Mouse (Mus musculus) c-Kit-negative CD71-positive TER-119-positive erythroid progenitor cells, embryonic 14.5 days (primary cell): Measurements from ENCODE around the gene Poln.

Source experiments
- DNase-seq: peaks from one replicate; pipeline ENCODE4 v3.0.0-alpha.2; 2013; ENCODE audit warnings: low read depth, low spot score

Poln gene

DNA sequence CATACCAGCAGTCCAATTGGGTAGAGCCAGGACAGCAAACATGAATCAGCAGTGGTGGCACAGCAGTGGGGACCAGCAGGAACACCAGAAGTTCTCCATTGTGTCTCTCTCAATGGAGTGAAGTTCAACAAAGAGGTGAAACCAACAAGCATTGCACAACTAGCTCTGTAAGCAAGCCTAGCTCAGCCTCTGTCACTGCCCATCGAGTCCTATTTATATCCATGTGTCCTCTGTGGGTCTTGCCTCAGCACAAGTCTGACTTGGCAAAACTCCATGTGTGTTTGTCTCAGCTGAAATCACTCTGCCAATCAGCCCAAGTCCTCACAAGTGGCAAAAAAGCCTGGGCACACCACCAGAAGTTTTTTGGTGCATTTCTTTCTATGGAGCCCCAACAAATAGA, 63.6 kb downstream of the Poln start:
- no peak for DNase-seq

DNA sequence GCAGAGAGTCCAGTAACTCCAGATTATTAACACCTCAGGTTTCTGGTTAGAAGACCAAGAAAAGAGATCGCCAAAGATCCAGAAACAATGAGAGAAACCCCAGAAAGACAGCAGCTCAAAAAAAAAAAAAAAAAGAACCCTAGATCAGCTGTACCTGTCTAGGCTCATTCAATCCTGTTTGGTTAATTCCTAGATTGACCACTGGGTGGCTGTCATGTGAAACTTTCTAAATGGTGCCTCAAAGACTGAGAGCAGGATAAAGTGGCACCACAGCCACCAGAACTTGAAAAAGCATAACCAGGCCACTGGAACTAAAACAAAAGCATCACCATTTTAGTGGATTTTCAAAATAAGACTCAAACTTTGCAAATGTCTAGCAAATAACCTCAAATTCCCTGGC, 71.9 kb downstream of the Poln start:
- no peak for DNase-seq

DNA sequence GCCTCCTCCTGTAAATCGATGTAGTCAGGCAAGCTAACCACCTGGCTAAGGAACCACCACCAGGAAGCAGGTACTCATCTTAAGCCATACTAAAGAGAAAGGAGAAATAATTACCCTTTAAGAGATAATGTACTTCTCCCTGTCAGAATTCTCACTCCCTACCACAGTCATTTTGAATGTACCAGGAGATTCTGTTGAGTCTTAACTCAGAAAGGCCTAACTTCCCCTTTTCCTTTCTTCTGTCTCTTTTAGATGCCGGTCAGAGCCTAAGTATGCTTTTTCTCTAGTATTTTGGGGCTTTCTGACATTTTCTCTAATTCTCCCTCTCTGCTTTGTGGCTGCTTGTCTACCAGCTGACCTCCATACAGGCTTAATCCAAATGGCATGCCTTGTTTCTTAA, 76.2 kb downstream of the Poln start:
- no peak for DNase-seq

DNA sequence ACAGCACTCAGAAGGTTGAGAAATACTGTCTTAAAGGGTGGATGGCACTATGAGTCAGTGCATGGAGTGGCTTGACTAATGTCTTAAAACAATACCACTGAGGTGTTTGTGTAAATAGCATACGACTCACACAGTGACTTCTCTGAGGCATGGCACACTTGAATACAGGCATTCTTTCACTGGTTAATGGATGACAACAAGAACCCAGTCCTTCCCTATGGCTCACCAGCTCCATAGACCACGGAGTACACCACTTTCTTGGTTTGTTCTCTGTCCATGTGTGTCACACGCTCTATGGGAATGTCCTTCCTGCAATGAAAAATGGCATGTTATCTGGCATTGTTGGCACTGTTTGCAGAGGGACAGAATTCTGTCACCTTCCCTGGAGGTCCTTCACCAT, 136.7 kb downstream of the Poln start:
- no peak for DNase-seq

DNA sequence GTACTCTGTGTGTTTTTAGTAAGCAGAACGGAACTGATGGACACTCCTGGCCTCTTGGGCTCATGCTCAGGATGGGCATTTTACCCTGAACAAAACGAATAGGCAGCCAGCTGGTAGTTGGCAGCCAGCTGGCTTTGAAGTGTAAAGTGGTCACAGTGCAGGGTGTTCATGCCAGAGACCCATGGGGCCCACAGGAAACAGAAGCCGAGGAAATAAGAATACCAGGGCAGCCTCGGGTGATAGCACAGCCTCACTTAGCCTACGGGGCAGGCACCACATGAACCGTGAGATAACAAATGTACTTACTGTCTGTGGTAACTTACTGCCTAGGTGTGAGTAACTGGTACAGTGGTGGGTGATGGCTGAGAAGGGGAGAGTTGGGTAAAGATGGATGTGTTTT, 138.2 kb downstream of the Poln start:
- DNase-seq, result no peak

DNA sequence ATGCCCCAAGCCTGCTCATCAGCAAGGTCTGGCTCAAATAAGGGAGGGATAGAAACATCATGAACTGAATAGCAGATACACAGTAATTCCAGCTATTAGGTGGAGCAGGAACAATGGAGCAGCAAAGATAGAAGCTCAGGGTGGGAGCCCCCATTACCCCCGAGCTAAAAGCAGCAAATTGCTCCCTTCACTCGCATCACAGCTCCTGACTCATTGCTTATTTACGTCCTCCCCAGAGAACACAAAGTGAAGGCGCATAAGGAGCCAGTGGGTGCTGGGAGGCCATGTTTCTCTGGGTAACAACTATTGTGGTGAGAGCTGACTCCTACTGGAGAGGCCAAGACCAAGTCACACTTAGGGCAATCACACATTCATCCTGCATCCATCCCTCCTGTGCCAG, 139.1 kb downstream of the Poln start:
- no peak for DNase-seq

DNA sequence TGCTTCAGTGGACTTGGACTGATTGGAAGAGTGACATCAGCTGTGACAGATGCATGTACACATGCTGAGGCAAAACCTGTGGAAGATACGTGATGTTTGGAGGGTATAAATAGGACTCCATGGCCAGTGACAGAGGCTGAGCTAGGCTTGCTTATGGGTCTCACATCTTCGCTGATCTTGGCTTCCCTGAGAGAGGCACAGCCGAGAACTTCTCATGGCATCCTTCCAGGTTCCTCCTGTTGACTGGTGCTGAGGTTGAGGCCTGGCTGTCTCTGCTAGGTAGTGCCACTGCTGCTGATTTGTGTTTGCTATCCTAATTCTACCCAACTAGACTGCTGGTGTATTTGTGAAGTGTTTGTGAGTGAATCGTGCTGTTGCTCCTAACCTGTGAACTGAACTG, 150.3 kb downstream of the Poln start:
- DNase-seq, result no peak

DNA sequence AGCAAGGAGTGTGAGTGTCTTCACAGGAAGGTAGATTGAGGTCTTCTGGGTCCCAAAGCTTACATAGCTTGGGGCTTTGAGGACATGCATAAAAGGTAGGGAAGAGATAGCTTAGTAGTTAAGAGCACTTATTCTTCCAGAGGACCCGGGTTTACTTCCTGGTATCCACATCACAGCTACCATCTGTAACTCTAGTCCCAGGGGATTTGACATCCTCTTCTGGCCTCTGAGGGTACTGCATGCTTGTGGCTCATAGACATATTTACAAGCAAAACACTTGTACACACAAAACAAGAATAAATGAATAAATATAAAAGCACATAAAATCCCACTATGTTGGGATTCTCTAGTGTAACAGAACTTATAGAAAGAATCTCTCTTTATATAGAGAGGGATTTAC, 154.6 kb downstream of the Poln start:
- DNase-seq, result no peak

DNA sequence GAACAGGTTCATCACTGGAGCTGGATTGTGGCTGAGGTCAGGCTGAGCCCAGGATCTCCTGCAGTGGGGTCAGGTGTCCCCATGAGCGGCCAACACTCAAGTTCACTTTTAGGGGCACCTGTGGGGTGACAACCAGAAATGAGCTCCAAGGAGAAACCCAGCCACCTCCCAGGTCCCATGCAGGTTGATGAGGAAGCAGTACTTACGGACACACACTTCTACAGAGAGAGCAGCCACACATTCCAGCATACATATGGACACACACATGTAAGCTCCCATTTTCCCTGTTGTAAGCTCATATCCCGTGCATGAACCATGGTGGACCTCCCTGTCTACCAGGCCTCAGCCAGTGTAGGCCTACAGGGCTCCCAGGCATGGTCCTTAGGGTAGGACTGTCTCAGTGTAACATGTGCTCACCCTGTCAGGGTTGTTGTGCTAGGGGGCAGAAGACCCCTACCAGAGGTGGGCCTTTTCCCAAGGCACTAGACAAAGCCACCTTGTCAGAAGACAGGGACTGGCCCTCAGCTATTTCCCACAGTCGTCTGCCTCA, 161.8 kb downstream of the Poln start:
- DNase-seq, result no peak

DNA sequence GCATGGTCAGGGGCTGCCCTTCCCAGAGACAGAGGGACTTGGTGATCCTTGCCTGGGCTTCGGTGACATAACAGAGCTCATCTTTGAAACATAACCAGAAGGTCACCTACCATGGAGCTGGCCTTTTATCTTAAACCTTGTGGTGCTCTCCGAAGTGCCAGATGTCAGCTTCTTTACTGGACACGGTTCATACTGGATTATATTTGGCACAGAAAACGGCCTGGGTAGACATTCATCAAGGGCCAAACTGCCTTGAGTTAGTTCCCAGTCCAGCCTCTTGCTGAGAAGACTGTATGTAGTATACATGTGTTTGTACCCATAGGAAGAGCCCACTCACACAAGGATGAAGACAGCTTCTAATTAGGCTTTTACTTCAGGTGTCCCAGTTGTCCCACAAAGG, 162.4 kb downstream of the Poln start:
- no peak for DNase-seq

DNA sequence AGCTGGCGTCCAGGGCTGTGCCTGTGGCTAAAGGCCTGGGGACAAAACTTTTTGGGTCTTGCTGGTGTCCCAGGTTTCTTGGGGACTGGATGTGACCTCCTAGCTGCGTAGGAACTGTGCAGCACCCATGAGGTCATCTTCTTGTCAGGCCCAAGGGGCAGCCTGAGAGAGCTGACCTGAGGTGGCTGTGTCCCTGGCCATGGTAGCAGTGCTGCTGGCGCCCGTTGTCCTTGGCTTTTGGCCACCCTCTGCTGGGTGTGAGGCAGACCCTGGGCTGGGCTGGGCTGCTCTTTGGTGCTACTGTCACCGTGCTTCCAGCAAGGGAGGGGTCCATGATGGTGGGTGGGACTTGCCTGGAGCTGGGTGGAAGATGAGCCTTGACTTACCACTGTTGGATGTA, 164.6 kb downstream of the Poln start:
- DNase-seq, result no peak

DNA sequence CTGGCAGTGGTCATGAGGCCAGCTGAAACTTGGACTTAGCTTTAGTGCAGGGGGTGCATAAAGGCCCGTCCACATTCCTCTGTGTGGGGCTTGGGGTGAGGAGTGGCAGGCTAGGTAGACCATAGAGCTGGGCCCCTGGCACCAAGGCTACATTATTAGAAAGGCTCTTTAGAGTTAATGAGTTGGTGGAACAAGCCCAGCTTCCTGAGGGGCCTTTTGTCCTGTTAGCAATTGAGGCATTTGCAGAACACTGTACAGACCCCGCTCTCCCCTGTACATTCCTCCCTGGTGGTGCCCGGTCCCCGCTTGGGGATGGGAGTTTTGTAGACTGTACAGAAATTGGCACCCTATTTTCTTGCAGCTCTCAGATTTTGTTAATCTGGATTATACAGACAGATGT, 166.6 kb downstream of the Poln start:
- DNase-seq, result no peak

DNA sequence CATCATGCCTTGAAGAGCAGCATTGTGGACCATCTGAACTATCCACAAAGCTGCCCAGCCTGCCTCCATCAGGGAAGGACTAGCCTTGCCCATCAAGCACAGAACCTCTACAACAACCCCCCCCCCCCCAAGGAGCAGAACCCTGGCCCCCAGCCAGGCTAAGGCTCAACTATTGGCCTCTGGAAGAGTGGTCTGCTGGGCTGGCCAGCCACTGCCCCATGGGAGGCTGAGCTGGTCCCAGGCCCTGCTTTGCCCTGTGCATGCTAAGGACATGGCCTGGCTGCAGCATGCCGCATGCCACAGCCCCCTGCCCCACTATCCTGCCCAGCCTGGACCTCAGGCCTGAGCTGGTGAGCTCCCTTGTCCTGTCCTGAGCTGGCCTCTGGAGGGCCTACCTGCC, 167.8 kb downstream of the Poln start:
- no peak for DNase-seq

DNA sequence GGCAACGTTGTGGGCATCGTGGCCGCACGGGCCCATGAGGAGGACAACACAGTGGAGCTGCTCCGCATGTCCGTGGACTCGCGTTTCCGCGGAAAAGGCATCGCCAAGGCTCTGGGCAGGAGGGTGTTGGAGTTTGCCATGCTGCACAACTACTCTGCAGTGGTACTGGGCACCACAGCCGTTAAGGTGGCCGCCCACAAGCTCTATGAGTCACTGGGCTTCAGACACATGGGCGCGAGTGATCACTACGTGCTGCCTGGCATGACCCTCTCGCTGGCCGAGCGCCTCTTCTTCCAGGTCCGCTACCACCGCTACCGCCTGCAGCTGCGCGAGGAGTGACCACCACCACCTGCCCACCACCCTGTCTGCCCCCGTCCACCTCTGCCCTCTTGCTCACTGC, 168.4 kb downstream of the Poln start:
- no peak for DNase-seq

DNA sequence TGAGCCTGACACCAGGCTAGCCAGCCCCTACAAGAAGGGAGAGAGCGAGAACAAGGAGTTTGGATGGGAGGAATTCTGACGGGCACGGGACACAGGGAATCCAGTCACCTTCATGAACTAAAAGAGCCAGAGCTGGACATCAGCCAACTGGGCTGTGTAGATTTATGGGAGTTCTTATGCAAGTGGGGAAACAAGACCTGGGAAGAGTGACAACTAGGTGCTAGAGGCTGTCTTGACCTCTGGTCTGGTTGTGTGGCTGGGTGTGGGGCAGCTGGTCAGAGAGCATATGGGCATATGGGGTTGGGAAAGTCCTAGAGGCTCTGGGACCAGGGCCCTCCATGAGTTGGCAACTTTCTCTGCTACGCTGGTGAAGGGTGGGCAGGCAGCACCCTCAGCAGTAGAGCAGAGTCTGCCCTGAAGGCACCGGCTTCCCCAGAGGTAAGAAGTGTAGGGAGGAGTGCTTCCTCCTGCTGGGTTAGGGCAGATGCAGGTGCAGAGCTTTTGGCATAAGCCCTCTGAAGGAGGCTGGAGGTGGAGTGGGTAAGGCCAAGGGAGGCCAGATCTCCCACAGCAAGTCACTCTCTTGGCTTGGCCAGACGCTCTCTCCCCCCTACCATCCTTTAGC, 169.7 kb downstream of the Poln start:
- DNase-seq, result no peak

DNA sequence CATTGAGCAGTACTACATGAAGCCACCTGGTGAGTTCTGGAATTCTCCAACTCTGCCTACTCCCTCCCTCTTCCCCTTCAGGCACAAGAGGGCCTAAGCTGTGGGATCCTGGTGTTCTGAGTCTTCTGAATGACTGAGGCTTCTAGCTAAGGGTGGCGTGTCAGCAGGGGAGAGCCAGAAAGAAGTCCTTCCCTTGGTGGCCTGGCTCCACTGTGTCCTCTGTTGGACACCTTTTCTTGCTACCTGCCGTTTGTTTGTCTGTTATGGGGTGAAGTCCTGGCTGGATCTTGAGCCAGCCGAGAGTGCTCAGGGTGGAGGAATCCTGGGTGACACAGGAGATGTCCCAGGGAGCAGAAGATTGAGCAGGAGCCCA, 170.8 kb downstream of the Poln start:
- DNase-seq, result no peak

DNA sequence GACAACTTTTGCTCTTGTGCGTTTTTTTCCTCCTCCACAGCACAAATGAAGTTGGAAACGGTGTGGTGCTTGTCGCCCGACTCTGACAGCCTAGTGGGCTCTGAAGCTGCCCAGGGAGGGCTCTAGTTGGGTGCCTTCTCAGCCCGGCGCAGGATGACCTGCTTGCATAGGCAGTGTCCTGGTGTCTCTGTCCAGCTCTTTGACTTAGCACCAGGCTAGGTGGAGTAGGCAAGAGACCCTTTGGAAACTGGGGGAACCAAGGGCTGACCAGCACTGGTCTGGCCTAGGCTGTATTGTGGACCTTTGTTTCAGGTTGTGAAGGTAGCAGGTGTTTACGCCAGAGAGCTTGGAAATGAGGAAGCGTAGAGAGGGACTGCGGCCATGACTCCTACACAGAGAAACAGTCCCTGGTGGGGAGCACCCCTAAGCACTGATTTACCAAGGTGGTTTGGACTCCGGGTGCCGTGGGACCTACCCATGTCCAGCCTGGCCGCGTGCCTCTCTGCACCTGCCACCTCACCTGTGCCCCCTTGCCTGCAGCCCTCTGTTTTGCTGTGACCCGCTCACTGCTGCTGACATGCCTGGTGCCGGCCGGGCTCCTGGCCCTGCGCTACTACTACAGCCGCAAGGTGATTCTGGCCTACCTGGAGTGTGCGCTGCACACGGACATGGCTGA, 171.3 kb downstream of the Poln start:
- no peak for DNase-seq

DNA sequence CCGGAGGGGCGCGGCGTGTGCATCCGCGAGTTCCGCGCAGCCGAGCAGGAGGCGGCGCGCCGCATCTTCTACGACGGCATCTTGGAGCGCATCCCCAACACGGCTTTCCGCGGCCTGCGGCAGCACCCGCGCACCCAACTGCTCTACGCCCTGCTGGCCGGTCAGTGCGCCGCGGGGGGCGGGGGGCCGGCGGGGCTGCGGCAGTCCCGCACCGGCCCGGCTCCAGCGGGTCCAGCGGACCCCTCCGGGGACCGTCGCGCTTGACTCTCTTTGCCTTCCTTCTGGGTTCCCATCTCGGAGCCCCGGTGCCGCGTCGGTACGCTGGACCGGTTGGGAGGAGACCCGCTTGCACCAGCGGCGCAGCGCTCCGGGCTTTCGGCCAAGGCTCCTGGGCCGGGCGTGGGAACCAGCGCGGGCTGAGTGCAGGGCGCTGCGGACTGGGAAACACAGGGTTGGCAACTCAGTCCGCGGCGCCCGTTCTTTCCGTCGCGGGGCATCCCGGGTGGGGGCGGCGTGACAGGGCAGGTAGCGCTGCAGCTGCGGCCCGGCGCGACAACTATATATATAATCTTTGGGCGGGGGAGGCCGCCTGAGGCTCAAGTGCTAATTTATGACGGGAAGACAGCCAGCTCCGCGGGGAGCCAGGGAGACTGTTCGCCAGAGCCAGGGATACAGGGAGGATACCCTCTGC, 172.1 kb downstream of the Poln start:
- no peak for DNase-seq

DNA sequence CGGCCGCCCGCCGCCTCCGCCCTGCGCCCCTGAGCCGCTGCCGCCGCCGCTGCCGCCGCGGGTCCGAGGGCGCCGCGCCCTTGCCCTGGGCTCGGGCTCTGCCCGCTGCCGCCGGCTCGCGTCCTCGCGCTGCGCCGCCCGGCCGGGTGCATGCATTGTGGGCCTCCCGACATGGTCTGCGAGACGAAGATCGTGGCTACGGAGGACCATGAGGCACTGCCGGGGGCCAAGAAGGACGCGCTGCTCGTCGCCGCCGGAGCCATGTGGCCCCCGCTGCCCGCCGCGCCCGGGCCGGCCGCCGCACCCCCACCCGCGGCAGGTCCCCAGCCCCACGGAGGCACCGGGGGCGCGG, 172.6 kb downstream of the Poln start:
- no peak for DNase-seq

DNA sequence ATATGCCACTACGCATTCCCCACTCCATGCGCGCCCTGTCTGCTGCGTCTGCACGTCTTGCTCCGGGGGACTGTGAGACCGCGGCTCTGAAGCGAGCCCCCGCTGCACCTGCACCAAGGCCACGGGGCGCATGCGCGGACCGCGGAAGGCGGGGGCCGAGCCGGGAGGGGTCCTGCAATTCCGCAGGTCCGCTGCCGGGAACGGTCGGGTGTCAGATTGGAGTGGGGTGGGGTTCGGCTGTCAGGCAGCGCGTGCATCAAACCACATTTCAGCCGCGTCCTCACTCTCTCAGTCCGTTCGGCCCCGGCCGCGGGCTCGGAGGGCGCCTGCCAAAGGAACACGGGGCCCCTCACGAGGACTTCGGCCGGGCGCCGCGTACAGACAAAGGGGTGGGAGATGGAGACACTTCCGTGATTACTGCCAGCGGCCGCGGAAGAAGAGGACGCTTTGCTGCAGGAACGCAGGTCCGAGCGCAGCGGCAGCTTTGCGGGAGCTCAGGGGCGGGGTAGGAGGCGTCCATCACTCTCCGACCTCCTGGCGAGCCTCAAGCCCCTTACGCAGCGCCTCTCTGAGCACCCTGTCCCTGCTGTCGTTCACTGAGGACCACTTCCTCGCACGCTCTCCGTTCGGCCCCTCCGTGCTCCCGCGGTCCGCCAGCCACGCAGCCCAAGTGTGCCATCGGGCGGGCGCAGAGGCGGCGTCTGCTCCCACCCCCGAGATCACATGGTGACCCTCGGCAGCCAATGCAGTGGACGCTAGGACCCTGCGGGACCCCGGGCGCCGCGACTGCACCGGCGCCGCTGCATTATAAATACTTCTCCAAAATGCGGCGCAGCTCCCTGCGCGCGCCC, 173.2 kb downstream of the Poln start, which contains the start of gene Nat8l:
TSS of gene Nat8l (plus strand) at position 142 of the 851 bp plus-strand sequence.
- no peak for DNase-seq

DNA sequence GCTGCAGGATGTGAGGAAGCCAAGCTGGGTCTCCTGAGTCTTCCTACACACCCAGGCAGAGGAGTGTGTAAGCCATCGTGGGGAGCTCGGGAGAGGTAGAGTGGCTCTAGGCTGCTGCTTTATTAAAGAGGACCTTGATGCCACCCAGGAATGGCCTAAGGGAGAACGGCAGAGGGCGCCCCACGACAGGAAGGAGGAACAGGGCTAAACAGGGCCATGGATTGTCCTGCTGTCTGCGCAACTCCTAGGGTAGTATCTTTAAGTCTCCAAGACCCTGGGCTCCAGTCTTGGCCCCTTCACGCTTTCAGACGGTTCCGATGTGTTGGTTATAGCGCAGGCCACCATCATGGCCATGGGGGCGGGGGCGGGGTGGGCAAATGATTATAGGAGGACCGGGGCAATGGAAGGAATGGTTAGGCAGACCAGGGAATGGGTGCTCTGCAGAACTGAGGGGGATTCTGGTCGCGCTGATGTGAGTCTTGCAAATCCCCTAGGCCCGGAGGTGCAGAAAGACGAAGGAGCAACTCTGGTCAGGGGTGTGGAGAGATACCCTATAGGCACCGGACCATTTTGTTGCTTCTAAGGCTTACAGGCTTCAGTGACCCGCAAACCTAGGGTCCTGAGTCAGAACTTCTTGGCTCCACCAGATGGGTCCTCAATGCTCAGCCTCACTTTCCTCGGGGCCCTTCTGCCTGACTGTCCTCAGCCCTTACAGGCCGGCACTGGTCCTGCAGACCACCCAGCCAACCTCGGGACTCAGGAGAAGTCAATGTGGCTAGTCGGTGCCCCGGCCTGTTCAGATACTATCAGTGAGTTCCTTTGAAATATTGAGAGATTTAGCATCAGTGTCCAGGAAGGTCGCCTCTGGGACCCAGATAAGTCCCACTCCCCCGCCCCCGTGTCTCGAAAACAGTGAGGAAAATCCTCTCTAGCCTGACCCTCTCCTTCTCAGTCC, 174.3 kb downstream of the Poln start:
- DNase-seq, result no peak
